Mouse (Mus musculus): ENCODE results near the gene Ccdc69. TPM values are rescaled to one million over a fixed set of nuclear protein-coding genes. Genes with fewer than 3 reads are reported as not detected.
A peak's percentile ranks its signal among the peaks of the same experiment; 100 is the strongest.

The Ccdc69 gene
- polyA plus RNA-seq, 1 experiment from 2014 or later, result 0.56 TPM

- no peak overlapping the region for H3K27ac ChIP-seq (replicated peaks)
- ATAC-seq (ENCODE audit: low FRiP score), result no peak
- no peaks in the 10 kb centered on the region for H3K9me3 ChIP-seq (replicated peaks)
- no peak overlapping the region for H3K4me3 ChIP-seq (replicated peaks)
- no peaks in the 10 kb centered on the region for H3K27me3 ChIP-seq (replicated peaks)
- H3K4me1 ChIP-seq, result peaks cover 40% of the 10 kb centered on the region
- H3K4me2 ChIP-seq, result no peak overlapping the region
- H3K36me3 ChIP-seq, result no peaks in the 10 kb centered on the region
- H3K9ac ChIP-seq (replicated peaks), result no peak overlapping the region
- 76% methylated on average over 6 of the region's 6 CpGs for WGBS
These were observed 59.9 kb downstream of the Ccdc69 start for GRCm38 (mm10) chr11:55018034-55018433.

- no peaks in the 10 kb centered on the region for H3K27me3 ChIP-seq (replicated peaks)
- H3K4me3 ChIP-seq (replicated peaks), result no peak overlapping the region
- H3K27ac ChIP-seq (replicated peaks), result no peak overlapping the region
- 76% methylated on average over 2 of the region's 2 CpGs for WGBS
- no peak overlapping the region for H3K9ac ChIP-seq (replicated peaks)
- no peaks in the 10 kb centered on the region for H3K36me3 ChIP-seq
- ATAC-seq (ENCODE audit: low FRiP score), result no peak
- H3K4me2 ChIP-seq, result no peak overlapping the region
- H3K9me3 ChIP-seq (replicated peaks), result no peaks in the 10 kb centered on the region
- H3K4me1 ChIP-seq, result peaks cover 31% of the 10 kb centered on the region
These were observed 60.7 kb downstream of the Ccdc69 start for GRCm38 (mm10) chr11:55017201-55017600.

- no peak overlapping the region for H3K4me3 ChIP-seq (replicated peaks)
- no peak overlapping the region for H3K4me2 ChIP-seq
- H3K27ac ChIP-seq (replicated peaks), result no peak overlapping the region
- no peaks in the 10 kb centered on the region for H3K9me3 ChIP-seq (replicated peaks)
- H3K4me1 ChIP-seq, result peaks cover 27% of the 10 kb centered on the region
- ATAC-seq (ENCODE audit: low FRiP score), result no peak
- no peaks in the 10 kb centered on the region for H3K27me3 ChIP-seq (replicated peaks)
- H3K36me3 ChIP-seq, result 0 out of 2 replicates have a peak, but pooled peaks cover under 1% of the 10 kb centered on the region
- no peak overlapping the region for H3K9ac ChIP-seq (replicated peaks)
- 57% methylated on average over 1 of the region's 1 CpGs for WGBS
These were observed 61.2 kb downstream of the Ccdc69 start for GRCm38 (mm10) chr11:55016758-55017157.

- no peaks in the 10 kb centered on the region for H3K27me3 ChIP-seq (replicated peaks)
- H3K9ac ChIP-seq (replicated peaks), result no peak overlapping the region
- H3K4me3 ChIP-seq (replicated peaks), result no peak overlapping the region
- no peaks in the 10 kb centered on the region for H3K9me3 ChIP-seq (replicated peaks)
- peaks cover 7% of the 10 kb centered on the region; the same call in 1 of the 2 replicates for H3K36me3 ChIP-seq
- WGBS, result 74% methylated on average over 9 of the region's 9 CpGs
- peaks cover 22% of the 10 kb centered on the region for H3K4me1 ChIP-seq
- ATAC-seq (ENCODE audit: low FRiP score), result 0 out of 2 replicates have a peak, but pooled peaks have one; percentile 51
- H3K4me2 ChIP-seq, result no peak overlapping the region
- peak overlapping the region; percentile 80 for H3K27ac ChIP-seq (replicated peaks)
These were observed 62.1 kb downstream of the Ccdc69 start for GRCm38 (mm10) chr11:55015831-55016241.

- H3K27me3 ChIP-seq (replicated peaks), result no peaks in the 10 kb centered on the region
- H3K4me3 ChIP-seq (replicated peaks), result no peak overlapping the region
- H3K9ac ChIP-seq (replicated peaks), result no peak overlapping the region
- ATAC-seq (ENCODE audit: low FRiP score), result peak; percentile 65
- peaks cover 13% of the 10 kb centered on the region; the same call in 1 of the 2 replicates for H3K36me3 ChIP-seq
- H3K4me2 ChIP-seq, result no peak overlapping the region
- peak overlapping the region; percentile 80 for H3K27ac ChIP-seq (replicated peaks)
- 65% methylated on average over 3 of the region's 3 CpGs for WGBS
- peaks cover 22% of the 10 kb centered on the region for H3K4me1 ChIP-seq
- H3K9me3 ChIP-seq (replicated peaks), result no peaks in the 10 kb centered on the region
These were observed 62.7 kb downstream of the Ccdc69 start for GRCm38 (mm10) chr11:55015264-55015663.

- ATAC-seq (ENCODE audit: low FRiP score), result no peak
- Histone ChIP-seq H3K4me2 (no peak overlapping the region), H3K4me3 (replicated peaks) (no peak overlapping the region), H3K27ac (replicated peaks) (no peak overlapping the region), H3K36me3 (peaks cover 20% of the 10 kb centered on the region), H3K9ac (replicated peaks) (no peak overlapping the region), H3K27me3 (replicated peaks) (no peaks in the 10 kb centered on the region), H3K4me1 (peaks cover 22% of the 10 kb centered on the region), H3K9me3 (replicated peaks) (no peaks in the 10 kb centered on the region)
- WGBS, result 79% methylated on average over 6 of the region's 6 CpGs
These were observed 64.1 kb downstream of the Ccdc69 start for GRCm38 (mm10) chr11:55013802-55014201.

GRCm38 (mm10) chr11:55012551-55013521, 65.1 kb downstream of the Ccdc69 start:
- Histone ChIP-seq H3K9ac (replicated peaks) (no peak overlapping the region), H3K27me3 (replicated peaks) (no peaks in the 10 kb centered on the region), H3K4me1 (peaks cover 22% of the 10 kb centered on the region), H3K36me3 (peaks cover 27% of the 10 kb centered on the region), H3K27ac (replicated peaks) (no peak overlapping the region), H3K4me2 (no peak overlapping the region), H3K4me3 (replicated peaks) (no peak overlapping the region), H3K9me3 (replicated peaks) (no peaks in the 10 kb centered on the region)
- no peak for ATAC-seq (ENCODE audit: low FRiP score)
- 77% methylated on average over 5 of the region's 5 CpGs for WGBS

- Histone ChIP-seq H3K4me3 (replicated peaks) (no peak overlapping the region), H3K4me2 (no peak overlapping the region), H3K9ac (replicated peaks) (no peak overlapping the region), H3K4me1 (peaks cover 17% of the 10 kb centered on the region), H3K9me3 (replicated peaks) (no peaks in the 10 kb centered on the region), H3K27me3 (replicated peaks) (no peaks in the 10 kb centered on the region), H3K36me3 (peaks cover 36% of the 10 kb centered on the region), H3K27ac (replicated peaks) (no peak overlapping the region)
- WGBS, result 91% methylated on average over 3 of the region's 3 CpGs
- no peak for ATAC-seq (ENCODE audit: low FRiP score)
These were observed 66.5 kb downstream of the Ccdc69 start for GRCm38 (mm10) chr11:55011440-55011839.

- Histone ChIP-seq H3K9ac (replicated peaks) (no peak overlapping the region), H3K9me3 (replicated peaks) (no peaks in the 10 kb centered on the region), H3K4me1 (no peaks in the 10 kb centered on the region), H3K4me3 (replicated peaks) (no peak overlapping the region), H3K27me3 (replicated peaks) (no peaks in the 10 kb centered on the region), H3K36me3 (peaks cover 50% of the 10 kb centered on the region), H3K4me2 (no peak overlapping the region), H3K27ac (replicated peaks) (no peak overlapping the region)
- WGBS, result 88% methylated on average over 6 of the region's 6 CpGs
- no peak for ATAC-seq (ENCODE audit: low FRiP score)
These were observed 69.7 kb downstream of the Ccdc69 start for GRCm38 (mm10) chr11:55008230-55008629.

- Histone ChIP-seq H3K36me3 (peaks cover 57% of the 10 kb centered on the region), H3K27me3 (replicated peaks) (no peaks in the 10 kb centered on the region), H3K4me1 (no peaks in the 10 kb centered on the region), H3K9me3 (replicated peaks) (no peaks in the 10 kb centered on the region), H3K4me3 (replicated peaks) (no peak overlapping the region), H3K4me2 (no peak overlapping the region), H3K27ac (replicated peaks) (no peak overlapping the region), H3K9ac (replicated peaks) (no peak overlapping the region)
- no peak for ATAC-seq (ENCODE audit: low FRiP score)
- WGBS, result 86% methylated on average over 5 of the region's 5 CpGs
These were observed 72.2 kb downstream of the Ccdc69 start for GRCm38 (mm10) chr11:55005684-55006083.

- H3K27me3 ChIP-seq (replicated peaks), result no peaks in the 10 kb centered on the region
- WGBS, result 81% methylated on average over 7 of the region's 7 CpGs
- ATAC-seq (ENCODE audit: low FRiP score), result no peak
- H3K4me1 ChIP-seq, result no peaks in the 10 kb centered on the region
- no peak overlapping the region for H3K9ac ChIP-seq (replicated peaks)
- H3K4me3 ChIP-seq (replicated peaks), result no peak overlapping the region
- H3K4me2 ChIP-seq, result no peak overlapping the region
- H3K36me3 ChIP-seq, result peaks cover 54% of the 10 kb centered on the region
- no peak overlapping the region for H3K27ac ChIP-seq (replicated peaks)
- no peaks in the 10 kb centered on the region for H3K9me3 ChIP-seq (replicated peaks)
These were observed 72.9 kb downstream of the Ccdc69 start for GRCm38 (mm10) chr11:55004970-55005502.

All from neural tube, embryonic 15.5 days (tissue).